Mouse (Mus musculus): ENCODE measurements at regions not wholly inside any gene's neighbourhood (a gene's known extent, or its start where the extent isn't known, plus 50 kb on each side); places are given as distances from the start of the nearest gene placed in this dataset.
"Not testable (repeated sequence)": the region's sequence is repeated elsewhere in the genome, so short reads cannot be mapped to it uniquely, and the experiment has no call there.

DNA sequence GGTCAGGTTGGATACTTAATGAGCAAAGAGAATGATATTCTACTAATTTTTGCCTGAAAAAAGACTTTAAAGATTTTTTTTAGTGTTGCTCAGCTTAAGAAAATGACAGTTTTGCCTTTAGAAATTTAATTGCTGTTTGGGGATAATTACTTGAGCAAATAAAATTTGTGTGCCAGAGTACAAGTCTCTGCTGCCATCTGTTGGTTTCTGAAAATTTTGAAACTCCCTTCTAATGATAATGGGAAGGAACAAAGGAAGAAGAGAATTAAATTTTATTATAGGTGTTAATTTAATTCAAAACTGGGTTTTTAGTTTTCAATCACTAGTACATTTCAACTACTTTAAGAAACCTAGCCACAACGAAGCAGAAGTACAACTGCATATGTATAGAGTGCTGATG is 94.1 kb downstream of the Gm17521 start:
- peak in 1 of 2 experiments; percentile 1 for DNase-seq (ENCODE audit: low spot score in 2 of 2)

DNA sequence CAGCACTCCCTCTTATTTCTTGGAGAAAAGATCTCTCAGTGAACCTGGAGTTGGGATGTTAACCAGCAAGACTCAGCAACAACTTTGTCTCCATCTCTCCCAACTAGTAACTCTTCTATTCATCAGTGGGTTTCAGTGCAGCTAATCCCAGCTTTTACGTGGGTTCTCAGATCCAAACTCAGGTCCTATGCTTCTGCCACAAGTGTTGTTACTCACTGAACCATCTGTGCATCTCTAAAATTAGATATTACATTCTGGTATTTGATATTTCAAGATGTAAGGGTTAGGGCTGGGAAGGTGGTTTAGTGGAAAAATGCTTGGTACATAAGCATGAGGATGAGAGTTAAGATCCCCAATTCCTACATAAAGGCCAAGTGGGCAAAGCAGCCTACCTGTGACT is 136.8 kb downstream of the Gm17521 start:
- peak in 1 of 2 experiments; percentile 57 for DNase-seq (ENCODE audit: low spot score in 2 of 2)
- intact Hi-C loops (cut with DNase I): no loop called here

More for the DNA sequence above, 94.1 kb downstream of the Gm17521 start:
- intact Hi-C loops (cut with DNase I): no loop called here

DNA sequence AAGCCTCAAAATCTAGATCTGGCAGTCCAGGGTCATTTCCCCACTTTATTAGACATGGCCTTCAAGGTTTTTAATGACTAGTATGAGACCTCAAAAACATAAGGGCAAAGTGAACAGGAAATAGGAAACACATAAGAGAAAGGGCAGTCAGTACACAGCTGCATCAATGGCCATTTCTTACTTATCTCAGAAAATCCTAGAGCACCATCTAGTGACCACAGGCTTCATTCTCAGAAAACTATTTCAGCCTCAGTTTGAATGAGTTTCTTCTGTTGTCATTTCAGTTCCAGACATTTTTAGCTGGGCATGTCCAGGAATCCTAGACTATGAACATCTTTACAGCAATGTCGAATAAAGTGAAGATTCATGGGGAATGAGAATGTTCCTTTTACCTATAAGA is 175.0 kb downstream of the Gm17521 start:
- intact Hi-C loops (cut with DNase I): no loop called here
- peak in 1 of 2 experiments; percentile 2 for DNase-seq (ENCODE audit: low spot score in 2 of 2)

DNA sequence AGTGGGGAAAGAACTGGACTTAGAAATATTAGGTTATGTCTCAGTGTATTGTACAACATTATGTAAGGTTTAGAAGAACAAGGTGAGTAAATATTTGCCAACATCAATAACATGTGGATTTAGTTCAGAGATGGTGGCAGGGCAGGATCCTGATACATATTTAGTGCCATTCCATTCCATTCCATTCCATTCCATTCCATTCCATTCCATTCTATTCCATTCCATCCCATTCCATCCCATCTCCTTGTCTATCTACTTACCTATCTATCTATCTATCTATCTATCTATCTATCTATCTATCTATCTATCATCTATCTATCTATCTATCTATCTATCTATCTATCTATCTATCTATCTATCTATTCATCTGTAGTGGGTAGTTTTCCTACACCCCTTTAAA is 198.2 kb downstream of the Gm17521 start:
- DNase-seq (ENCODE audit: low spot score in 2 of 2); intact Hi-C loops (cut with DNase I): not testable (repeated sequence)

DNA sequence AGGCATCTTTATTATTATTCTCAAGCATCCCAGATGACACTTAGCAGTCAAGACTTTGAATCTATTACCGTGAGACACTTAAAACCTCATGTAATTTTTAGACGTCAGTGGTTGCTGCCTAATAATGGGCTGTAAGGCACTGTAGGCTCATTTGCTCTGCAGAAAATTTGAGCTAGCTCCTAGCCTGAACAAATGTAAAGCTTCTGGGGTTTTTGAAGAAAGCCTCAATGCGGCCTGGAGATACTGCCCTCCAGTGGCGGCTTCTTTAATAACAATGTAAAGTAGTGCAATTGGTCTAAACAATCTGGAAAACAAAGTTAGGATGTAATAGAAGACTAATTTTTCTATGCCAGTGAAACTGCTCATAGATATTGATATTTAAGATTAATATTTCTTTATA is 203.4 kb downstream of the Gm17521 start:
- peak; percentile 15 to 38 for DNase-seq (ENCODE audit: low spot score in 2 of 2)
- intact Hi-C loops (cut with DNase I): no loop called here
